Mouse (Mus musculus): ENCODE measurements around the gene Apod.
A peak's percentile ranks its signal among the peaks of the same experiment; 100 is the strongest.

Gene Apod

GRCm38 (mm10) chr16:31286801-31287488, 27.7 kb downstream of the Apod start:
- no peak for DNase-seq (ENCODE audit: inconsistent ontology term)

- DNase-seq (ENCODE audit: inconsistent ontology term) = peak; percentile 98
Measured at GRCm38 (mm10) chr16:31281981-31282380, 32.6 kb downstream of the Apod start.

GRCm38 (mm10) chr16:31280176-31280575, 34.4 kb downstream of the Apod start:
- DNase-seq (ENCODE audit: inconsistent ontology term) = no peak

- no peak for DNase-seq (ENCODE audit: inconsistent ontology term)
Measured at GRCm38 (mm10) chr16:31278581-31278980, 36.0 kb downstream of the Apod start.

- DNase-seq (ENCODE audit: inconsistent ontology term) = no peak
Measured at GRCm38 (mm10) chr16:31278081-31278480, 36.5 kb downstream of the Apod start.

GRCm38 (mm10) chr16:31276962-31277361, 37.6 kb downstream of the Apod start:
- DNase-seq (ENCODE audit: inconsistent ontology term) = no peak

GRCm38 (mm10) chr16:31276539-31276938, 38.1 kb downstream of the Apod start:
- DNase-seq (ENCODE audit: inconsistent ontology term) = no peak

- DNase-seq (ENCODE audit: inconsistent ontology term) = peak; percentile 95
Measured at GRCm38 (mm10) chr16:31274674-31275460, 39.7 kb downstream of the Apod start, which contains the start of gene Ppp1r2. Gene Ppp1r2 (minus strand): TSS chr16:31275277.

- peak; percentile 21 for DNase-seq (ENCODE audit: inconsistent ontology term)
Measured at GRCm38 (mm10) chr16:31274084-31274483, 40.5 kb downstream of the Apod start.

- DNase-seq (ENCODE audit: inconsistent ontology term) = no peak
Measured at GRCm38 (mm10) chr16:31266692-31267091, 47.9 kb downstream of the Apod start.

- DNase-seq (ENCODE audit: inconsistent ontology term) = no peak
Measured at GRCm38 (mm10) chr16:31256151-31256550, 58.5 kb downstream of the Apod start.

GRCm38 (mm10) chr16:31255685-31256084, 58.9 kb downstream of the Apod start:
- no peak for DNase-seq (ENCODE audit: inconsistent ontology term)

GRCm38 (mm10) chr16:31249401-31249800, 65.2 kb downstream of the Apod start:
- DNase-seq (ENCODE audit: inconsistent ontology term) = no peak

- DNase-seq (ENCODE audit: inconsistent ontology term) = no peak
Measured at GRCm38 (mm10) chr16:31248717-31249116, 65.9 kb downstream of the Apod start.

- no peak for DNase-seq (ENCODE audit: inconsistent ontology term)
Measured at GRCm38 (mm10) chr16:31247442-31247841, 67.2 kb downstream of the Apod start.
